Mouse (Mus musculus): ENCODE data around the gene Numa1.
"Not testable (repeated sequence)": the region's sequence is repeated elsewhere in the genome, so short reads cannot be mapped to it uniquely, and the experiment has no call there.

The Numa1 gene

DNA sequence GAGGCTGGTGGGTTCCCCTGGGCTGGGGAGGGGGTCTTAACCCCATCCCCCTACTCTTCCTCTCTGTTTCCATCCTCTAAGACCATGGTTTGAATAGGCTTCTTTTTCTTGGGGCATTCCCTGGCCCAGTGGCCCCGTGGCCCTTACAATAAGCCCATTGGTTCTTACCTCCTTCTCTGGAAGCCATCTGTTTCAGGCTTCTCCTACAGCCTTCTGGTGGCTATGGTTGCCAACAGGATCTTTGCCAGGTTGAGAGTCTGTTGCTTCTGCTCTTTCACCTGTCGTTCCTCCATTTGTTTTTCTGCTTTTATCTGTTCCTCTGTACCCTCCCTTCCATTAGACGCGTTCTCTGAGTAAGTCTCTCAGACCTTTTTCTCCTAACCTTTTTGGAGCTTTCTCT is 3.7 kb downstream of the Numa1 start:
- DNase-seq = peak; percentile 97

- DNase-seq = peak; percentile 61
These were observed 4.4 kb downstream of the Numa1 start for GRCm38 (mm10) chr7:101938348-101938747.

- no peak for DNase-seq
These were observed 5.8 kb downstream of the Numa1 start for GRCm38 (mm10) chr7:101939758-101940157.

DNA sequence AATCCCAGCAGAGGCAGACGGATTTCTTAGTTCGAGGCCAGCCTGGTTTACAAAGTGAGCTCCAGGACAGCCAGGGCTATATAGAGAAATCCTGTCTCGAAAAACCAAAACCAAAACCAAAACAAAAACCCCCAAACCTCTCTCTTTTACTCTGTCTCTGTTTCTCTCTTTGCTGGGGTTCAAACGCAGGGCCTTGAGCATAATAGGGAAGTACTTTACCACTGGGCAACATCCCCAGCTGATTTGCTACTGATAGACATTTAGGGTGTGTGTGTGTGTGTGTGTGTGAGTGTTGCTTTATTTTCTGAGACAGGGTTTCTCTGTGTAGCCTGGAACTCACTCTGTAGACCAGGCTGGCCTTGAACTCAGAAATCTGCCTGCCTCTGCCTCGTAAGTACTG is 15.1 kb downstream of the Numa1 start:
- DNase-seq = not testable (repeated sequence)

- no peak for DNase-seq
These were observed 17.7 kb downstream of the Numa1 start for GRCm38 (mm10) chr7:101951648-101952047.

- no peak for DNase-seq
These were observed 18.2 kb downstream of the Numa1 start for GRCm38 (mm10) chr7:101952098-101952497.

DNA sequence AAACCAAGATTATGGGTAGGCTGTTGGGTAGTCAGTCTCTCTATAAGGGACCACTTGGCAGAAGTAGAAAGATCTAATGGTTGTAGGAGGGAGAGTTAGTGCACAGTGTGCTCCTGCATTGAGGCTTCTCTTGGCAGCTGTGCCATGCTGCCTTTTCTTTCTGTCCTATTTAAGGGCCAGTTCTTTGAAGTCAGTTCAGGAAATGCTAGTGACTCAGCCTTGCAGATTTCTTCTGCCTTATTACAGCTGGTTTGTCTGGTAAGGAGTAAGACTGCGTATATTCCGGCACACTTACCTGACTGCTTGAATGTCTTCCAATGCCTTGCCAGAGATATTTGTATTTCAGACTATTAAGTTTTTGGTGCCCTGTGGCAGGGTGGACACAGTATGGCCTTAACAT is 20.3 kb downstream of the Numa1 start:
- no peak for DNase-seq

DNA sequence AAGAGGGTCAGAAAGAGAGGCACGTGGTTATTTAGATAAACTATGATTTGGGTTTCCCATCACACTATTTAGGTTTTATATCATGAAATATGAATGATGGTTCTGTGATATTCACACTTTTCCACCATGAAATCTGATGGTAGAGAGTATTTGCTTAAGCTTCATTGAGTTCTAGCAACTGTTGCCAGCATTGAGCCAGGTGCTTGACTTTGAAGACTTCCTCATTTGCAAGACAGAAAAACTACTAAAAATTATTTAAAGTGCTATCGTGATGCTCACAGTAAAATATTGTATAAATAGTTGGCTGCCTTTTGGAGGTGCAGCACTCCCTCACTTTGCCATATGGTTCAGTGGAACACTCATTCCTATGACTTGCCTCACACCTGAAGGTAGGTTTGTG is 21.4 kb downstream of the Numa1 start:
- DNase-seq = no peak

GRCm38 (mm10) chr7:101955862-101956261 is 22.0 kb downstream of the Numa1 start:
- DNase-seq = no peak

GRCm38 (mm10) chr7:101956481-101956880 is 22.6 kb downstream of the Numa1 start:
- DNase-seq = no peak

- no peak for DNase-seq
These were observed 23.0 kb downstream of the Numa1 start for GRCm38 (mm10) chr7:101956911-101957310.

DNA sequence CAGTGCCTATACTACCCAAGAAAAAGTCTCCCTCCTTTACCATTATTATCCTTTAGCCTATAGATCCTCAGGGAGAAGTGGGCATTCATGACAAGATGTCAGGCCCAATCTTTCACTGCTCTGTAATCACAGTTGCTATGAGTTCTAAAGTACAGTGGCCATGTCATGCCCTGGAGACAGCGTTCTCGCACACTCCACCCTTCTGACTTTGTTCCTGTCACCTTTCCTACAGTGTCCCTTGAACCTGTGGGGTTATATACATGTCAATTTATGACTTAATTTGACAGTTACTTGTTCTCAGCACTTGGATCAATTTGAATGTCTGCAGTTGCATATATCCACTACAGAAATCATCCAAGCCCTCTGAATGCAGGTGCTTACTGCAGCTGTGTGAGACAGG is 28.9 kb downstream of the Numa1 start:
- no peak for DNase-seq

DNA sequence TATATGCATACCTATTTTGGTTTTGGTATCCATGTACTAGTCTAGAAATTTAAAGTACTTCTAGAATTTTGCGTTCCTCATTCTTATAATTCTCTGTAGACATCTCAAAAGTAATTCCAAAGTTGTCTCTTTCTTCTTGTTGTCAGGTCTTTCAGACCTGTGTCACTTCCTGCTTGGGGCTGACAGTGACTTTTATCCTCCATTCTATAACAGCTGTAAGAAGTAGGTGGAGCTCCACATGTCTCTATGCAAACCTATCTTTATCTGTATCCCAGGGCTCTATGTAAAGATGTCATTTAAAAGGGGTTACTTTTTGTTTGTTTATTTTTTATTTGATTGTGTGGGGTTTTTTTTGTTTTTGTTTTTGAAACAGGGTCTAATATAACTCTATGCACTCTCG is 29.7 kb downstream of the Numa1 start:
- DNase-seq = no peak

- DNase-seq = no peak
These were observed 30.6 kb downstream of the Numa1 start for GRCm38 (mm10) chr7:101964551-101964950.

- DNase-seq = no peak
These were observed 31.7 kb downstream of the Numa1 start for GRCm38 (mm10) chr7:101965606-101966005.

DNA sequence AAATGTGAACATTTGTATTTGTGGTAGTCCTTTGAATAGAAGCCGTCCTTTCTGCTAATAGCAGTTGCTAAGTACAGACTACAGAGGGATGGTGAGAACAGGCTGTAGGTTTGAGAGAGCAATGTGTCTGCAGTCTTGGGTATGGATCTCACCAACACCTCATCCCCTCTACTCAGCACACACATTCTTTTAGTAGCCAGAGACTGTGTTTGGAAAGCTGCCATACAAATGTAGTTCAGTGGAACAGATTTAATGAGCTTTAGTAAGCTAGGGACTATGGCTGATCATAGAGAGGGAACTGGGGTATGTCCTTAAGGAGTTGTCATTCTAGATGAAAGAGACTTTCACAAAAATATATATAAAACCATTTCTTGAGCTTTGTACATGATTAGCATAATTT is 33.3 kb downstream of the Numa1 start:
- no peak for DNase-seq

- peak; percentile 51 for DNase-seq
These were observed 34.8 kb downstream of the Numa1 start for GRCm38 (mm10) chr7:101968751-101969150.

DNA sequence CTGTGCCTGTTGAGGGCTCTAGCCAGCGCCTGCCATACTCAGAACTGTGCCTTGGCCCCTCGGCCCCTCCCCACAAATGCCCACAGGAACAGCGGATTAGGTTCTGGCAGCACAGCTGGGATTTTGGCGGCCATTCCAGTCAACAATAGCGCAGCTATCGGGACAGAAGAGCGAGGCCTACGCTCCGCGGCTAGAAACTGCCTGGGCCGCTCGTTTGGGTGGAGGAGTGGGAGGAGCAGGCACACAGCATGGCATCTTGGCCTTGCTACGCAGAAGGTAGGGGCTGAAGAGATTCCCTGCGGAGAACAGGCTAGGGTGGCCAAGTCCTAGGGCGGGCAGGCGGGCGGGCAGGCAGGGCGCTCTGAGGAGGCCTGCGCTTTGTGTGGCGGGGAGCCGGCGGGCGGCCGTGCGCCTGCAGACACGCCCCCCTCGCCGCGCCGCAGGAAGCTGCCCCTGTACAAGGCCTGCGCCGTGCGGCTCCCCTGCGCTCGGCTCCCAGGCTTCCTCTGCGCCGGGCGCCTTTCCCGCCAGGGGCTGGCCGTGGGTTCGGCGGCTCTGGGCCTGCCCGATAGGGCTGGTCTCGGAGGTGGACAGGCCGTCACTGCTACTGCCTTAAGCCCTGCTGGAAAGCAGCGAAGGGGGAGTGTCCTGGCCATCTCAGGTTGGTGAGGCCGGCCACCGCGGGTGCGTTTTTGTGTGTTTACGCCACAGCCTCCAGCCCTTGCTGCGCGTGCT is 36.0 kb downstream of the Numa1 start:
- peak; percentile 92 for DNase-seq

DNA sequence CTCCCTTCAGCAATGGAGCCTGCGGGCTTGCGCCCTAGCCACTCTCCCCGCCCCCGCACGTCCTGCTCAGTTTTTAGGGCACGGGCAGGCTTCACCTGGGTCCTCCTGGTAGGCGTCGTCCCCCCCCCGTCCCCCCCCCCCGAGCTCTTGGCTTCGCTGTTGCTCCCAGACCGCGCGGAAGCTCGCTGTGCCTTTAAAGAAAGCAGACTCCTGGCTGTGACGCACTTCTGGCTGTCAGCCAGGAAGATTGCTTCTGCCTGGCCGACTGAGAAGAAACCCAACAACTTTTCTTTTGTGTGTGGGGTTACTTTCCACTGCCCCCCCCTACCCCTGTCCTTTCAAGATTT is 36.5 kb downstream of the Numa1 start:
- no peak for DNase-seq

DNA sequence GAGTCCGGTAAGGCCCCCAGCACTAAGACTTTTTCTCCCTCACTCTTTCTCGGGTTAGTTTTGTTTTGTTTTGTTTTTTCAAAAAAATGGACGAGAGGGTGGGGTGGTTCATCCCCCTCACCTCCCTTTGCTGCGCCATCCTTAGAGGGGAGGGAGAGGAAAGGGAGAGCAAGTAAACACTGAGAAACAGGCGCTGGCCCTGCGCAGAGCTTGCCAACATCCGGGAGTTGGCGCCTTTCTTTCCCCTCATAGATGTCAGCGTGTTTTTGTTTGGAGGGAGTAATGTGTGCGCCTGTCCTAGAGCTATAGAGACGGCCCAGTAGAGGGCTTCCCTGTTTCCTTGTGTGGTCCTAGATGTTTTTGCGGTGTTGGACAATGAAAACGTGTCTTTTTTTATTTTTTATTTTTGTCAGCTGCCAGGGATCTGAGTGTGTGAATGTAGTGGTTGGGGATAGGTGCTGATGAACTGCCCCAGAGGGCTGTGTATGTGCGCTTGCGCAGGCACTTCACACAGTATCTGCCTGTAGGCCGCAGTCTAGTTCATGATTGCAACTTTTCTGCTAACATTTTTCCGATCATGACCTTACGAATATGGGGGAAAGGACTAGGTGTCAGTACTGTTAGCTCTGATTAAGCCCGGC is 37.0 kb downstream of the Numa1 start:
- DNase-seq = peak; percentile 90

DNA sequence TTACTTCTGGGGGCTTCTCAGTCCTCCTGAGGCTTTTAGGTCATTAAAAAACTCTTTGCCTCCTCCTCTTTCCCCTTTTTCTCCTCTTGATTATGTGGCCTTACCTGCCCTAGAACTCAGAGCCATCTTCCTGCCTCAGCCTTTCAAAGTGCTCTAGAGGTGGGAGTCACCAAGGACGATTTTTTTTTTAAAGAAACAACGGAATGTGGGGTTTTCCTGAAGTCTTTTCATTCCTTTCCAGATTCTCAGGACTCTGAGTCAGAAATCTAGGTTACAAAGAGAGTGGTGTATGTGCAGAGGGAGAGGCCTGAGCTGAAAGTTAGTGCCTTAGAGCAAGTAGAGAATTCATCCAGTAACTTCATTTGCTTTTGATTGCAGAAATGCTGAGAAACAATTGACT is 37.8 kb downstream of the Numa1 start:
- no peak for DNase-seq

- DNase-seq = no peak
These were observed 39.8 kb downstream of the Numa1 start for GRCm38 (mm10) chr7:101973730-101974129.

- DNase-seq = peak; percentile 55
These were observed 40.6 kb downstream of the Numa1 start for GRCm38 (mm10) chr7:101974505-101974904.

- no peak for DNase-seq
These were observed 48.8 kb downstream of the Numa1 start for GRCm38 (mm10) chr7:101982735-101983134.

DNA sequence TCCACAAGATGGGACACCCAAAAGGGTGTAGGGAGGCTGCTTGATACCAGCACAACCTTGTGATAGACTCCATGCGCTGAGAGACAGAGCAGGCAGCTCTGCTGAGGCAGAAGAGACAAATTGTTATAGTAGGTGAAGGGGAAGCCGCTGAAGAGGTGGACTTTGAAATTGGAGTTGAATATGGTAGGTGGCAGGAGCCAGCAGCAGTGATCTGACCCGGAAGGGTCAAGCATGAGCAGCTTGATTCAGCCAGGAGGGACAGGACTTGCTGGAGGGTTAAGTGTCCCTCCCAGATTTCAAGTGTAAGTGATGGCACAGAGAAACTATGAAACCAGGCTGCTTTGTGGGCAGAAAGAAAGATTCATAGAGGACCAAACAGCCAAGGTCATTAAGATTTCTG is 51.2 kb downstream of the Numa1 start:
- DNase-seq = no peak
